In genomic region chr13:14607616-14608015, GRCm38 (mm10) we compare ENCODE assay signal across 24 mouse cellular contexts. TPM values are rescaled to one million over a fixed set of nuclear protein-coding genes. Genes with fewer than 3 reads are reported as not detected.
DNase-seq lines count a peak whose midpoint lies in the region; ATAC-seq and TF ChIP-seq lines count a peak whose summit lies in the region.
"Had no signal": no experiment of that assay in that cellular context is flagged by ENCODE, and none has a peak within 500 bp of the region (broad histone marks: within the 10 kb centered on the region; RNA-seq: fewer than 3 reads in every experiment).

No protein-coding gene starts in this region.

- no peak overlapping the region for H3K4me2 ChIP-seq in lung, embryonic 16.5 days (ENCODE audit: low read depth, low read length)
- H3K4me2 ChIP-seq in stomach, embryonic 16.5 days (ENCODE audit: low read depth, low read length), result no peak overlapping the region
- H3K4me2 ChIP-seq in stomach, postnatal 0 days (replicated peaks; ENCODE audit: low read depth), result no peak overlapping the region
- no peak overlapping the region for H3K4me2 ChIP-seq in heart, embryonic 12.5 days
- H3K4me2 ChIP-seq: forebrain, embryonic 13.5 days; heart, embryonic 13.5 days; hindbrain, embryonic 14.5 days had no signal

- no peak for TF ChIP-seq CTCF in stomach, postnatal 0 days (IDR thresholded peaks at IDR 0.05; ENCODE audit: low read depth)

- no peak overlapping the region for H3K27ac ChIP-seq in lung, embryonic 16.5 days (ENCODE audit: low read length)
- no peak overlapping the region for H3K27ac ChIP-seq in stomach, embryonic 16.5 days (ENCODE audit: low read length)
- no peak overlapping the region for H3K27ac ChIP-seq in stomach, postnatal 0 days (replicated peaks)
- H3K27ac ChIP-seq in heart, embryonic 12.5 days (ENCODE audit: poor library complexity, severe bottlenecking), result no peak overlapping the region
- H3K27ac ChIP-seq: forebrain, embryonic 10.5 days; forebrain, embryonic 13.5 days; heart, embryonic 13.5 days; hindbrain, embryonic 14.5 days; hindbrain, postnatal 0 days had no signal

- no peaks in the 10 kb centered on the region for H3K4me1 ChIP-seq in lung, embryonic 16.5 days (replicated peaks; ENCODE audit: control insufficient read depth, insufficient read depth, low read length)
- peaks cover 8% of the 10 kb centered on the region for H3K4me1 ChIP-seq in stomach, embryonic 16.5 days (ENCODE audit: control insufficient read depth, insufficient read depth, low read length)
- no peaks in the 10 kb centered on the region for H3K4me1 ChIP-seq in stomach, postnatal 0 days (replicated peaks; ENCODE audit: control insufficient read depth, insufficient read depth)
- peaks cover 6% of the 10 kb centered on the region; the same call in 1 of the 2 replicates for H3K4me1 ChIP-seq in heart, embryonic 12.5 days (replicated peaks)

- ATAC-seq in lung, embryonic 16.5 days (ENCODE audit: low read depth), result peak; percentile 70
- ATAC-seq in stomach, embryonic 16.5 days (ENCODE audit: insufficient read depth, low FRiP score), result peak; percentile 47; the same call in 1 of the 2 replicates
- ATAC-seq in stomach, postnatal 0 days (ENCODE audit: low FRiP score, low TSS enrichment), result no peak
- no peak for ATAC-seq in heart, embryonic 12.5 days (ENCODE audit: insufficient number of reproducible peaks, low FRiP score)
- ATAC-seq: activated CD4-positive, CD25-positive, alpha-beta regulatory T cell, adult 4 months; CD4-positive, CD25-positive, alpha-beta regulatory T cell, adult 4 months; forebrain, embryonic 13.5 days; forebrain, embryonic 16.5 days; hindbrain, postnatal 0 days had no signal

- H3K36me3 ChIP-seq in lung, embryonic 16.5 days (ENCODE audit: control insufficient read depth, insufficient read depth, low read length), result peaks cover 5% of the 10 kb centered on the region; the same call in 1 of the 2 replicates
- H3K36me3 ChIP-seq in stomach, embryonic 16.5 days (ENCODE audit: control insufficient read depth, insufficient read depth, low read length), result no peaks in the 10 kb centered on the region
- H3K36me3 ChIP-seq in stomach, postnatal 0 days (ENCODE audit: control insufficient read depth, insufficient read depth, low read length), result no peaks in the 10 kb centered on the region; the same call in 1 of the 2 replicates
- H3K36me3 ChIP-seq in heart, embryonic 12.5 days, result peaks cover 14% of the 10 kb centered on the region; the same call in 1 of the 2 replicates

- TF ChIP-seq EP300 in stomach, postnatal 0 days (optimal IDR thresholded peaks at IDR 0.05), result no peak

- DNase-seq in lung, postnatal 14 days, result no peak
- no peak for DNase-seq in stomach, postnatal 0 days (ENCODE audit: low spot score)
- peak; percentile 38 for DNase-seq in lung, postnatal 36 days
- no peak for DNase-seq in kidney, adult 18-20 months
- DNase-seq: adrenal gland, adult 8-10 months; adrenal gland, postnatal 25 days; cerebellum, adult 18-20 months; cerebellum, adult 9-10 months; cerebellum, postnatal 14 days; gastrocnemius, postnatal 25 days; heart, adult 18-20 months; heart, postnatal 14 days; heart, postnatal 4 days had no signal

- no peaks in the 10 kb centered on the region for H3K9me3 ChIP-seq in lung, embryonic 16.5 days (ENCODE audit: control insufficient read depth, low read length)
- no peaks in the 10 kb centered on the region for H3K9me3 ChIP-seq in stomach, embryonic 16.5 days (replicated peaks; ENCODE audit: control insufficient read depth, low read length)
- H3K9me3 ChIP-seq in stomach, postnatal 0 days (ENCODE audit: control insufficient read depth, low read length), result no peaks in the 10 kb centered on the region
- no peaks in the 10 kb centered on the region for H3K9me3 ChIP-seq in heart, embryonic 12.5 days (replicated peaks)
- H3K9me3 ChIP-seq: forebrain, embryonic 10.5 days; forebrain, embryonic 13.5 days; heart, embryonic 13.5 days had no signal

- no peaks in the 10 kb centered on the region for H3K27me3 ChIP-seq in lung, embryonic 16.5 days (ENCODE audit: control insufficient read depth, insufficient read depth, low read depth, low read length)
- no peaks in the 10 kb centered on the region for H3K27me3 ChIP-seq in stomach, embryonic 16.5 days (ENCODE audit: control insufficient read depth, insufficient read depth, low read length)
- no peaks in the 10 kb centered on the region for H3K27me3 ChIP-seq in stomach, postnatal 0 days (ENCODE audit: control insufficient read depth, insufficient read depth, low read length)
- H3K27me3 ChIP-seq in heart, embryonic 12.5 days (replicated peaks), result no peaks in the 10 kb centered on the region
- H3K27me3 ChIP-seq: forebrain, embryonic 13.5 days; heart, embryonic 13.5 days had no signal

- H3K9ac ChIP-seq in lung, embryonic 16.5 days (ENCODE audit: low read length), result no peak overlapping the region
- H3K9ac ChIP-seq in stomach, embryonic 16.5 days (ENCODE audit: low read length), result no peak overlapping the region
- no peak overlapping the region for H3K9ac ChIP-seq in stomach, postnatal 0 days (ENCODE audit: low read length)
- no peak overlapping the region for H3K9ac ChIP-seq in heart, embryonic 12.5 days
- H3K9ac ChIP-seq: forebrain, embryonic 13.5 days; heart, embryonic 13.5 days; hindbrain, embryonic 14.5 days had no signal

- H3K4me3 ChIP-seq in lung, embryonic 16.5 days (ENCODE audit: low read length), result no peak overlapping the region
- H3K4me3 ChIP-seq in stomach, embryonic 16.5 days (replicated peaks; ENCODE audit: low read length), result no peak overlapping the region
- no peak overlapping the region for H3K4me3 ChIP-seq in stomach, postnatal 0 days (ENCODE audit: low read depth, low read length)
- no peak overlapping the region for H3K4me3 ChIP-seq in heart, embryonic 12.5 days
- H3K4me3 ChIP-seq: forebrain, embryonic 10.5 days; forebrain, embryonic 13.5 days; heart, embryonic 13.5 days had no signal

RNA-seq across cellular contexts. Expression of gene Mrpl32, which starts 5.3 kb away (rescaled TPM):
- polyA plus RNA-seq in lung, embryonic 16.5 days (2015; fragmentation: Nextera tagmentation; extraction: Ambion mirVana), result 110 and 120 TPM in 2 replicates
- polyA plus RNA-seq in stomach, embryonic 16.5 days (2015; fragmentation: Nextera tagmentation; extraction: Ambion mirVana), result 99.1 and 115 TPM in 2 replicates
- 106 and 107 TPM in 2 replicates for polyA plus RNA-seq in stomach, postnatal 0 days (2015; fragmentation: Nextera tagmentation; extraction: Ambion mirVana)
- 106 and 120 TPM in 2 replicates for polyA plus RNA-seq in heart, embryonic 12.5 days (2016; fragmentation: Nextera tagmentation; extraction: Ambion mirVana)

RNA-seq across cellular contexts. Expression of gene Psma2, which starts 5.4 kb away (rescaled TPM):
- polyA plus RNA-seq in lung, embryonic 16.5 days (2015; fragmentation: Nextera tagmentation; extraction: Ambion mirVana), result 188 and 199 TPM in 2 replicates
- 173 and 188 TPM in 2 replicates for polyA plus RNA-seq in stomach, embryonic 16.5 days (2015; fragmentation: Nextera tagmentation; extraction: Ambion mirVana)
- polyA plus RNA-seq in stomach, postnatal 0 days (2015; fragmentation: Nextera tagmentation; extraction: Ambion mirVana), result 152 and 153 TPM in 2 replicates
- 132 and 137 TPM in 2 replicates for polyA plus RNA-seq in heart, embryonic 12.5 days (2016; fragmentation: Nextera tagmentation; extraction: Ambion mirVana)

RNA-seq across cellular contexts. Expression of gene AW209491, which starts 22.3 kb away (rescaled TPM):
- 23.5 and 24.6 TPM in 2 replicates for polyA plus RNA-seq in lung, embryonic 16.5 days (2015; fragmentation: Nextera tagmentation; extraction: Ambion mirVana)
- polyA plus RNA-seq in stomach, embryonic 16.5 days (2015; fragmentation: Nextera tagmentation; extraction: Ambion mirVana), result 27.5 TPM in 2 replicates
- polyA plus RNA-seq in stomach, postnatal 0 days (2015; fragmentation: Nextera tagmentation; extraction: Ambion mirVana), result 17.8 and 19.9 TPM in 2 replicates
- 18.4 and 18.6 TPM in 2 replicates for polyA plus RNA-seq in heart, embryonic 12.5 days (2016; fragmentation: Nextera tagmentation; extraction: Ambion mirVana)

Comparison
In these comparisons a context has a peak if more than half of its experiments do, and no peak if none do; other contexts are left out.
1. ATAC-seq: peak in lung, embryonic 16.5 days (single experiment) and stomach, embryonic 16.5 days (single experiment); none in stomach, postnatal 0 days (single experiment) and heart, embryonic 12.5 days (single experiment).